Mouse (Mus musculus) ES-Bruce4 (cell line): ENCODE measurements around the gene Rac1.

Experiments used
- CTCF ChIP-seq: IDR thresholded peaks from one replicate; pipeline ENCODE4 v1.8.1; 2011; ENCODE audit warnings: low read depth, low read length
- EP300 ChIP-seq: IDR thresholded peaks from 2 replicates; pipeline ENCODE4 v1.6.1; 2011; ENCODE audit warnings: low read depth, low read length; ENCODE audit not compliant: insufficient read depth
- POLR2A ChIP-seq: IDR thresholded peaks from one replicate; pipeline ENCODE4 v1.8.1; 2011; ENCODE audit warnings: low read length; ENCODE audit not compliant: insufficient read depth

DNA sequence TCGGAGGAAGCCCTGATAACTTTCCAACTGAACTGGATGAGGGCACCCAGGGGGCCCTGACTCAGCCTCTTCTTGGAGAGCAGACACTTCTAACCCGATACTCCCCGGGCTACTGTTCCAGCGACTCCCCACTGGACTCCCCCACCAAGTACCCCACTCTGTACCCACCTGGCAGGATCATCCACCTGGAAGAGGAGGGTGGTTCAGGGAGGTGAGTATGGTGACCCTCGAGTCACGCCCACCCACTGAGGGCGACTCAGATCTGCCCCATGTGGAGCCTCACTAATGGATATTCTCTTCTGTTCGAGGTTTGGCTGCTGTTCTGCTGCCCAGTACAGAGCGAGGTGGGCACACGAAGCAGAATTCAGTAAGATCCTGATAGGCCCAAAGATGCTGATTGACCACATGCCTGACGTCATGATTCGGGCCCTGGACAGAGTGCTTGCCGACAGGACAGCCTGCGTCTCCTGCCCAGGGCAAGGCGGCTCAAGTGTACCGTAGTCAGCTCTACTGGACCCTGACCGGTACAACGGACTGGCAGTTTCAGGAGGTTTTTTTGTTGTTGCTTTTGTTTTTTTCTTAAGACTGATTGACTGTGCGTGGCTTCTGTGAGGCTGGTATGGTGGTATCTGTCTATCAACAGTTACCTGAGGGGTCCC is 24.8 kb downstream of the Rac1 start:
- TF ChIP-seq CTCF, result no peak
- TF ChIP-seq POLR2A, result no peak
- no peak for TF ChIP-seq EP300
